16 mouse cellular contexts compared by ENCODE assay signal in the genomic region with DNA sequence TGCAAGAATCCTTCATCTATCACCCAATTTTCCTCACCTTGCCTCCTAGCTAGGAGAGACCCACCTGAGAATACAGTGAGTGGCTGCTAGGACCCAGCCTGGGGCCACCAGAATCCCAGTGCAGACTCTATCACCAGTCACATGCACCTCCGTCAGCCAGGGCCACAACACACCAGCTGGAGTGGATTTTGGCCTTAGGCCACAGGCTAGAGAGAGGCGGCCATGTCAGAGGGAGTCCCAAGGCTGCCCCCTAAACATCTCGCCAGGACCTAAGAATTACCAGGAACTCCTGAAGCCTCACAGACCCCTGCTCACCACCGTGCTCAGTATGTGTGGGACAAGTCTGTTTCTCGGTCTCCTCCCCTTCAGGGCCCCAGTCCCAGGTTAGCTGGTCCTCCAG. TPM values are rescaled to one million over a fixed set of nuclear protein-coding genes. Genes with fewer than 3 reads are reported as not detected.
A peak's percentile ranks its signal among the peaks of the same experiment; 100 is the strongest.
DNase-seq lines count a peak whose midpoint lies in the region; ATAC-seq and TF ChIP-seq lines count a peak whose summit lies in the region.
"Had no signal": no experiment of that assay in that cellular context is flagged by ENCODE, and none has a peak within 500 bp of the region (broad histone marks: within the 10 kb centered on the region; RNA-seq: fewer than 3 reads in every experiment).

No protein-coding gene starts in this region.

- 88% methylated on average over 5 of the region's 5 CpGs for WGBS in heart, embryonic 13.5 days
- 86% methylated on average over 5 of the region's 5 CpGs for WGBS in heart, embryonic 10.5 days
- WGBS in lung, adult 2 months, result 68% methylated on average over 5 of the region's 5 CpGs
- 89% methylated on average over 5 of the region's 5 CpGs for WGBS in limb, embryonic 10.5 days

- 0 out of 2 replicates have a peak overlapping the region, but pooled peaks have one; percentile 14 for H3K9ac ChIP-seq in heart, embryonic 13.5 days
- H3K9ac ChIP-seq in ES-Bruce4 (ENCODE audit: low read depth, poor library complexity, severe bottlenecking), result peak overlapping the region; percentile 69
- H3K9ac ChIP-seq: embryonic facial prominence, embryonic 12.5 days; limb, embryonic 15.5 days; stomach, embryonic 15.5 days had no signal

- no peak for TF ChIP-seq POLR2A in lung, adult 2 months (IDR thresholded peaks at IDR 0.05; ENCODE audit: borderline replicate concordance, extremely low read depth, low read depth, low read length)
- no peak for TF ChIP-seq POLR2A in ES-Bruce4 (IDR thresholded peaks at IDR 0.05; ENCODE audit: insufficient read depth, low read length)

- TF ChIP-seq CTCF in lung, adult 2 months (IDR thresholded peaks at IDR 0.05; ENCODE audit: insufficient read depth, low read length), result no peak
- no peak for TF ChIP-seq CTCF in ES-Bruce4 (IDR thresholded peaks at IDR 0.05; ENCODE audit: low read depth, low read length)

- H3K4me2 ChIP-seq in heart, embryonic 13.5 days, result no peak overlapping the region

- no peak for TF ChIP-seq EP300 in ES-Bruce4 (IDR thresholded peaks at IDR 0.05; ENCODE audit: insufficient read depth, low read depth, low read length)

- H3K27ac ChIP-seq in heart, embryonic 13.5 days (replicated peaks), result no peak overlapping the region
- H3K27ac ChIP-seq in heart, embryonic 10.5 days, result no peak overlapping the region
- H3K27ac ChIP-seq in ES-Bruce4 (ENCODE audit: insufficient read depth, low read length), result peak overlapping the region; percentile 99
- H3K27ac ChIP-seq in limb, embryonic 10.5 days, result peak overlapping the region; percentile 82; the same call in 1 of the 2 replicates

- peaks cover 17% of the 10 kb centered on the region for H3K27me3 ChIP-seq in heart, embryonic 13.5 days (replicated peaks)
- peaks cover 23% of the 10 kb centered on the region for H3K27me3 ChIP-seq in heart, embryonic 10.5 days (ENCODE audit: insufficient read depth, poor library complexity, severe bottlenecking)
- no peaks in the 10 kb centered on the region for H3K27me3 ChIP-seq in ES-Bruce4 (ENCODE audit: control insufficient read depth, insufficient read depth, low read length, poor library complexity, severe bottlenecking)
- H3K27me3 ChIP-seq in limb, embryonic 10.5 days (ENCODE audit: low read depth, poor library complexity, severe bottlenecking), result peaks cover 23% of the 10 kb centered on the region
- H3K27me3 ChIP-seq: stomach, embryonic 15.5 days had no signal

- no peak overlapping the region for H3K4me3 ChIP-seq in heart, embryonic 13.5 days
- no peak overlapping the region for H3K4me3 ChIP-seq in heart, embryonic 10.5 days
- H3K4me3 ChIP-seq in lung, adult 2 months (replicated peaks; ENCODE audit: extremely low read depth, low read depth, low read length), result no peak overlapping the region
- H3K4me3 ChIP-seq in ES-Bruce4 (ENCODE audit: low read depth, low read length), result peak overlapping the region; percentile 65
- no peak overlapping the region for H3K4me3 ChIP-seq in limb, embryonic 10.5 days

- peaks cover 35% of the 10 kb centered on the region for H3K4me1 ChIP-seq in heart, embryonic 13.5 days
- H3K4me1 ChIP-seq in heart, embryonic 10.5 days, result peaks cover 59% of the 10 kb centered on the region
- H3K4me1 ChIP-seq in lung, adult 2 months (ENCODE audit: control insufficient read depth, insufficient read depth, low read length), result 0 out of 2 replicates have a peak, but pooled peaks cover 2% of the 10 kb centered on the region
- peaks cover 6% of the 10 kb centered on the region for H3K4me1 ChIP-seq in ES-Bruce4 (ENCODE audit: control insufficient read depth, insufficient read depth, low read length)
- peaks cover 58% of the 10 kb centered on the region for H3K4me1 ChIP-seq in limb, embryonic 10.5 days

- H3K36me3 ChIP-seq in heart, embryonic 13.5 days, result no peaks in the 10 kb centered on the region
- 0 out of 2 replicates have a peak, but pooled peaks cover 4% of the 10 kb centered on the region for H3K36me3 ChIP-seq in heart, embryonic 10.5 days
- H3K36me3 ChIP-seq in ES-Bruce4 (ENCODE audit: control insufficient read depth, insufficient read depth, low read length, poor library complexity, severe bottlenecking), result no peaks in the 10 kb centered on the region
- no peaks in the 10 kb centered on the region for H3K36me3 ChIP-seq in limb, embryonic 10.5 days
- H3K36me3 ChIP-seq: embryonic facial prominence, embryonic 12.5 days; limb, embryonic 15.5 days; stomach, embryonic 15.5 days had no signal

- no peak for ATAC-seq in heart, embryonic 13.5 days (ENCODE audit: extremely low read depth, insufficient number of reproducible peaks, low FRiP score, low TSS enrichment)
- ATAC-seq: inflammation-experienced regulatory T-cells, adult 6 months had no signal

- no peaks in the 10 kb centered on the region for H3K9me3 ChIP-seq in heart, embryonic 13.5 days
- H3K9me3 ChIP-seq in heart, embryonic 10.5 days, result no peaks in the 10 kb centered on the region
- H3K9me3 ChIP-seq in ES-Bruce4 (replicated peaks; ENCODE audit: control insufficient read depth, insufficient read depth, low read length, poor library complexity, severe bottlenecking), result no peaks in the 10 kb centered on the region
- no peaks in the 10 kb centered on the region for H3K9me3 ChIP-seq in limb, embryonic 10.5 days (replicated peaks)
- H3K9me3 ChIP-seq: embryonic facial prominence, embryonic 12.5 days; limb, embryonic 15.5 days; stomach, embryonic 15.5 days had no signal

- no peak for DNase-seq in heart, embryonic 10.5 days (ENCODE audit: low spot score)
- DNase-seq in lung, adult 2 months, result peak; percentile 25
- no peak for DNase-seq in lung, postnatal 10 days
- DNase-seq in limb, embryonic 10.5 days (ENCODE audit: low spot score), result no peak
- DNase-seq in thymus, adult 18-20 months, result no peak
- DNase-seq: cerebellum, adult 11 months; heart, postnatal 10 days; spleen, adult 18-20 months; thymus, postnatal 25 days had no signal

RNA-seq across cellular contexts. Expression of gene Prss8, which starts 4.2 kb away (rescaled TPM):
- polyA plus RNA-seq in heart, embryonic 13.5 days (2015; fragmentation: Nextera tagmentation; extraction: Ambion mirVana), result 1.6 and 1.8 TPM in 2 replicates
- 2.3 and 8.9 TPM in 2 replicates for polyA plus RNA-seq in heart, embryonic 10.5 days (2016; fragmentation: Nextera tagmentation; extraction: Ambion mirVana)
- polyA plus RNA-seq in lung, adult 2 months (2012; rRNA removed), result 157 and 158 TPM in 2 replicates
- 73.0 and 74.5 TPM in 2 replicates for polyA plus RNA-seq in ES-Bruce4 (2011; ENCODE audit: insufficient read depth, insufficient read length, low read depth, missing spikeins)
- 6.3 and 7.2 TPM in 2 replicates for polyA plus RNA-seq in limb, embryonic 10.5 days (2016; fragmentation: Nextera tagmentation; extraction: Ambion mirVana)
- polyA plus RNA-seq: inflammation-experienced regulatory T-cells, adult 6 months; macrophage had no signal

RNA-seq across cellular contexts. Expression of gene Prss36, which starts 12.4 kb away (rescaled TPM):
- 8.4 and 8.6 TPM in 2 replicates for polyA plus RNA-seq in heart, embryonic 13.5 days (2015; fragmentation: Nextera tagmentation; extraction: Ambion mirVana)
- 10.9 and 13.0 TPM in 2 replicates for polyA plus RNA-seq in heart, embryonic 10.5 days (2016; fragmentation: Nextera tagmentation; extraction: Ambion mirVana)
- 14.6 and 17.5 TPM in 2 replicates for polyA plus RNA-seq in lung, adult 2 months (2012; rRNA removed)
- polyA plus RNA-seq in ES-Bruce4 (2011; ENCODE audit: insufficient read depth, insufficient read length, low read depth, missing spikeins), result 21.2 and 22.4 TPM in 2 replicates
- polyA plus RNA-seq in limb, embryonic 10.5 days (2016; fragmentation: Nextera tagmentation; extraction: Ambion mirVana), result 9.7 and 10.1 TPM in 2 replicates

RNA-seq across cellular contexts. Expression of gene Kat8, which starts 21.8 kb away (rescaled TPM):
- polyA plus RNA-seq in heart, embryonic 13.5 days (2015; fragmentation: Nextera tagmentation; extraction: Ambion mirVana), result 25.1 and 27.0 TPM in 2 replicates
- polyA plus RNA-seq in heart, embryonic 10.5 days (2016; fragmentation: Nextera tagmentation; extraction: Ambion mirVana), result 31.0 and 39.7 TPM in 2 replicates
- 10.4 and 12.5 TPM in 2 replicates for polyA plus RNA-seq in lung, adult 2 months (2012; rRNA removed)
- polyA plus RNA-seq in ES-Bruce4 (2011; ENCODE audit: insufficient read depth, insufficient read length, low read depth, missing spikeins), result 43.2 and 47.1 TPM in 2 replicates
- polyA plus RNA-seq in limb, embryonic 10.5 days (2016; fragmentation: Nextera tagmentation; extraction: Ambion mirVana), result 48.0 and 53.0 TPM in 2 replicates

RNA-seq across cellular contexts. Expression of gene Bckdk, which starts 30.2 kb away (rescaled TPM):
- 145 and 150 TPM in 2 replicates for polyA plus RNA-seq in heart, embryonic 13.5 days (2015; fragmentation: Nextera tagmentation; extraction: Ambion mirVana)
- polyA plus RNA-seq in heart, embryonic 10.5 days (2016; fragmentation: Nextera tagmentation; extraction: Ambion mirVana), result 143 and 176 TPM in 2 replicates
- 72.7 and 94.7 TPM in 2 replicates for polyA plus RNA-seq in lung, adult 2 months (2012; rRNA removed)
- polyA plus RNA-seq in ES-Bruce4 (2011; ENCODE audit: insufficient read depth, insufficient read length, low read depth, missing spikeins), result 77.3 and 81.1 TPM in 2 replicates
- 130 and 137 TPM in 2 replicates for polyA plus RNA-seq in limb, embryonic 10.5 days (2016; fragmentation: Nextera tagmentation; extraction: Ambion mirVana)

RNA-seq across cellular contexts. Expression of gene Fus, which starts 33.2 kb away (rescaled TPM):
- 310 and 313 TPM in 2 replicates for polyA plus RNA-seq in heart, embryonic 13.5 days (2015; fragmentation: Nextera tagmentation; extraction: Ambion mirVana)
- polyA plus RNA-seq in heart, embryonic 10.5 days (2016; fragmentation: Nextera tagmentation; extraction: Ambion mirVana), result 280 and 362 TPM in 2 replicates
- polyA plus RNA-seq in lung, adult 2 months (2012; rRNA removed), result 221 and 299 TPM in 2 replicates
- polyA plus RNA-seq in ES-Bruce4 (2011; ENCODE audit: insufficient read depth, insufficient read length, low read depth, missing spikeins), result 1,572 and 1,655 TPM in 2 replicates
- polyA plus RNA-seq in limb, embryonic 10.5 days (2016; fragmentation: Nextera tagmentation; extraction: Ambion mirVana), result 408 and 469 TPM in 2 replicates

Comparison
In these comparisons a context has a peak if more than half of its experiments do, and no peak if none do; other contexts are left out.
1. H3K27ac ChIP-seq: peak in ES-Bruce4 (single experiment) and limb, embryonic 10.5 days (single experiment); none in heart, embryonic 13.5 days (single experiment) and heart, embryonic 10.5 days (single experiment).